Mouse (Mus musculus) hindbrain, embryonic 16.5 days (tissue): Measurements from ENCODE around the gene Tsx. TPM values are rescaled to one million over a fixed set of nuclear protein-coding genes. Genes with fewer than 3 reads are reported as not detected.

Experiments used
- ATAC-seq: fragments of 200-750 bp; cut with Nextera tagmentation; 2 replicates; pipeline ENCODE4 v1.8.0; 2017; ENCODE audit warnings: moderate TSS enrichment, moderate library complexity
- H3K27ac ChIP-seq: fragments of 300-500 bp; sonication (generic); 2 replicates; pipeline ENCODE4 v1.5.1; 2014; ENCODE audit warnings: low read depth, mild to moderate bottlenecking, control low read depth, low read length, moderate library complexity
- H3K27me3 ChIP-seq: fragments of 300-500 bp; sonication (generic); replicated peaks from 2 replicates; pipeline ENCODE4 v1.6.1; 2014; ENCODE audit warnings: low read length; ENCODE audit not compliant: control insufficient read depth, insufficient read depth
- H3K36me3 ChIP-seq: fragments of 300-500 bp; sonication (generic); 2 replicates; pipeline ENCODE4 v1.6.1; 2014; ENCODE audit warnings: mild to moderate bottlenecking, low read length, moderate library complexity, mixed read lengths; ENCODE audit not compliant: control insufficient read depth, insufficient read depth
- H3K4me1 ChIP-seq: fragments of 300-500 bp; sonication (generic); 2 replicates; pipeline ENCODE4 v1.6.1; 2014; ENCODE audit warnings: low read depth, low read length; ENCODE audit not compliant: control insufficient read depth, insufficient read depth
- H3K4me2 ChIP-seq: fragments of 300-500 bp; sonication (generic); 2 replicates; pipeline ENCODE4 v1.6.1; 2014; ENCODE audit warnings: mild to moderate bottlenecking, low read length, control low read depth, moderate library complexity
- H3K4me3 ChIP-seq: fragments of 300-500 bp; sonication (generic); 2 replicates; pipeline ENCODE4 v1.5.1; 2014; ENCODE audit warnings: mild to moderate bottlenecking, low read length, control low read depth, moderate library complexity
- H3K9ac ChIP-seq: fragments of 300-500 bp; sonication (generic); 2 replicates; pipeline ENCODE4 v1.6.1; 2014; ENCODE audit warnings: low read depth, mild to moderate bottlenecking, control low read depth, low read length, moderate library complexity
- H3K9me3 ChIP-seq: fragments of 300-500 bp; sonication (generic); 2 replicates; pipeline ENCODE4 v1.6.1; 2014; ENCODE audit warnings: mild to moderate bottlenecking, low read length, moderate library complexity; ENCODE audit not compliant: control insufficient read depth
- WGBS: fragments of 180-500 bp; shearing (Covaris S2); extraction: QIAGEN DNeasy Blood & Tissue Kit; methylation state at CpG from one replicate; pipeline ENCODE4 v1.1.7; 2014; 5-methylcytosine and 5-hydroxymethylcytosine counted together
- polyA plus RNA-seq: library from polyadenylated mRNA; unstranded; fragments of >200 nt; fragmentation: Nextera tagmentation; extraction: Ambion mirVana; gene quantifications from 2 replicates; pipeline ENCODE4 v1.2.1, GENCODE M21; 2015

Tsx gene
- polyA plus RNA-seq, 1 experiment from 2014 or later, result 0.20 TPM

DNA sequence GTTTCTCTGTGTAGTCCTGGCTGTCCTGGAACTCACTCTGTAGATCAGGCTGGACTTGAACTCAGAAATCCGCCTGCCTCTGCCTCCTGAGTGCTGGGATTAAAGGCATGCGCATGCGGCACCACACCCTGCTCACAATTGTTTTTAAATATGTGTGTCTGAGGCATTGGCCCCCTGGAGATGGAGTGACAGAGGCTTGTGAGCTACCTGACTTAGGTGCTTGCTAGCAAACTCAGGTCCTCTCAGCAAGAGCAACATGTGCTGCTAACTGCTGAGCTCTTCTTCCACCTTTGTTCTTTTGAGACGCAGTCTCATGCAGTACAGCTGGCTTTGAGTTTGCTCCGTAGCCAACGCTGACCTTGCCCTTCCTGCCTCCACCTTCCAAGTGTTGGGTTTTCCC is 38.5 kb downstream of the Tsx start:
- Histone ChIP-seq H3K9me3 (no peaks in the 10 kb centered on the region), H3K4me1 (no peaks in the 10 kb centered on the region), H3K27me3 (peaks cover 3% of the 10 kb centered on the region), H3K9ac (no peak overlapping the region), H3K4me2 (no peak overlapping the region), H3K4me3 (no peak overlapping the region), H3K27ac (no peak overlapping the region), H3K36me3 (no peaks in the 10 kb centered on the region)
- WGBS, result 82% methylated on average over 6 of the region's 6 CpGs
- no peak for ATAC-seq

DNA sequence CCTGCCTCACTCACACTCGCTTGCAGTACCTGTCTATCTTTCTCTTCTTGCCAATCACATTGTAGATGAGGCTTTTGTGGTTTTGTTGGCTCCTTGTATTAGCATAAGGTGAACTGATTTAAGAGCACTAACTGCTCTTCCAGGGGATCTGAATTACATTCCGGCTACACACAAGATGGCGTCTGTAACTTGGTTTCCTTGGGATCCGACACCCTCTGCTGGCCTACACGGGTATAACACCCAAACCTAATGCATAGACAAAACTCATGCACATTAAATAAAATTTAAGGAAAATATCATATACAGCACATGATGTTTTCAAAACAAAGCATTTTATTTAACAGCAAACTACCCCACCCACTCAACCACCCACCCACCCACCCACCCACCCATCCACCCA is 45.8 kb downstream of the Tsx start:
- H3K9ac ChIP-seq, result no peak overlapping the region
- H3K27me3 ChIP-seq, result no peaks in the 10 kb centered on the region
- no peaks in the 10 kb centered on the region for H3K4me1 ChIP-seq
- H3K27ac ChIP-seq, result no peak overlapping the region
- H3K4me3 ChIP-seq, result no peak overlapping the region
- no peaks in the 10 kb centered on the region for H3K36me3 ChIP-seq
- no peaks in the 10 kb centered on the region for H3K9me3 ChIP-seq
- no peak for ATAC-seq
- H3K4me2 ChIP-seq, result no peak overlapping the region
- 70% methylated on average over 5 of the region's 5 CpGs for WGBS

GRCm38 (mm10) chrX:103468998-103469397 is 54.7 kb downstream of the Tsx start:
- no peaks in the 10 kb centered on the region for H3K27me3 ChIP-seq
- H3K36me3 ChIP-seq, result no peaks in the 10 kb centered on the region
- H3K4me1 ChIP-seq, result no peaks in the 10 kb centered on the region
- no peak overlapping the region for H3K9ac ChIP-seq
- no peak for ATAC-seq
- no peak overlapping the region for H3K27ac ChIP-seq
- no peak overlapping the region for H3K4me3 ChIP-seq
- WGBS, result 68% methylated on average over 2 of the region's 2 CpGs
- H3K9me3 ChIP-seq, result no peaks in the 10 kb centered on the region
- H3K4me2 ChIP-seq, result no peak overlapping the region

- Histone ChIP-seq H3K9ac (no peak overlapping the region), H3K36me3 (no peaks in the 10 kb centered on the region), H3K9me3 (no peaks in the 10 kb centered on the region), H3K4me1 (no peaks in the 10 kb centered on the region), H3K27ac (no peak overlapping the region), H3K27me3 (no peaks in the 10 kb centered on the region), H3K4me3 (no peak overlapping the region), H3K4me2 (no peak overlapping the region)
- WGBS, result 82% methylated on average over 3 of the region's 3 CpGs
- no peak for ATAC-seq
Observed at GRCm38 (mm10) chrX:103472346-103472745, 58.1 kb downstream of the Tsx start.

Other genes starting within 250 kb of the Tsx start
- 103 and 119 TPM in 2 replicates for gene Nap1l2, start 227.8 kb upstream of the Tsx start, polyA plus RNA-seq
- gene Cdx4, start 93.1 kb upstream of the Tsx start, polyA plus RNA-seq, result not detected in 2 replicates
- 5.9 and 6.8 TPM in 2 replicates for gene Chic1, start 58.0 kb upstream of the Tsx start, polyA plus RNA-seq
- gene Gm26992, start 7.5 kb downstream of the Tsx start, polyA plus RNA-seq, result not detected in 2 replicates
- gene Zcchc13, start 216.1 kb downstream of the Tsx start, polyA plus RNA-seq, result not detected in 2 replicates